Mouse (Mus musculus) heart, adult 10 weeks (tissue): Measurements from ENCODE around the gene Slc35e1. TPM values are rescaled to one million over a fixed set of nuclear protein-coding genes. Genes with fewer than 3 reads are reported as not detected.

ENCODE experiments used
- polyA plus RNA-seq: library from polyadenylated mRNA; stranded (reverse); fragments of 350-450 nt; fragmentation: Illumina TruSeq; extraction: RNeasy Lipid Tissue Mini Kit (QIAGEN cat#74804); gene quantifications from one replicate; pipeline ENCODE4 v1.2.3, GENCODE M21; 2014; ENCODE audit warnings: low read depth, low replicate concordance

Gene Slc35e1
- 58.8 TPM for polyA plus RNA-seq

GRCm38 (mm10) chr8:72491680-72492621 is at the start of gene Slc35e1:
Gene Slc35e1, minus strand, starts transcription at chr8:72492614.

GRCm38 (mm10) chr8:72474826-72475546 is 17.4 kb downstream of the Slc35e1 start, which contains the start of gene Cherp:
Gene Cherp, minus strand, starts transcription at chr8:72475226.

GRCm38 (mm10) chr8:72443338-72443993 is 48.9 kb downstream of the Slc35e1 start, which contains the start of the genes Calr3 and 1700030K09Rik:
Gene Calr3, minus strand, starts transcription at chr8:72443870.
Gene 1700030K09Rik, plus strand, starts transcription at chr8:72443880.

Other genes starting within 250 kb of the Slc35e1 start
- gene Gm10282, start 187.4 kb downstream of the Slc35e1 start, polyA plus RNA-seq, result 2.5 TPM
- 55.2 TPM for gene Klf2, start 173.6 kb downstream of the Slc35e1 start, polyA plus RNA-seq
- gene Eps15l1, start 71.2 kb downstream of the Slc35e1 start, polyA plus RNA-seq, result 42.1 TPM
- 40.0 TPM for gene Calr3, start 48.7 kb downstream of the Slc35e1 start, polyA plus RNA-seq
- gene 1700030K09Rik, start 48.7 kb downstream of the Slc35e1 start, polyA plus RNA-seq, result 4.9 TPM
- gene Cherp, start 17.4 kb downstream of the Slc35e1 start, polyA plus RNA-seq, result 22.3 TPM
- gene Med26, start 55.7 kb upstream of the Slc35e1 start, polyA plus RNA-seq, result 6.9 TPM
- gene Smim7, start 78.5 kb upstream of the Slc35e1 start, polyA plus RNA-seq, result 103 TPM
- gene Tmem38a, start 79.4 kb upstream of the Slc35e1 start, polyA plus RNA-seq, result 466 TPM
- gene Nwd1, start 154.1 kb upstream of the Slc35e1 start, polyA plus RNA-seq, result 0.21 TPM
- gene Sin3b, start 230.7 kb upstream of the Slc35e1 start, polyA plus RNA-seq, result 82.5 TPM